Mouse (Mus musculus) forebrain, embryonic 14.5 days (tissue): ENCODE measurements around the gene Zfp949. TPM values are rescaled to one million over a fixed set of nuclear protein-coding genes. Genes with fewer than 3 reads are reported as not detected.

Source experiments
- ATAC-seq: fragments of 200-750 bp; cut with Nextera tagmentation; 2 replicates; pipeline ENCODE4 v1.8.0; 2017; ENCODE audit warnings: mild to moderate bottlenecking, moderate library complexity
- DNase-seq: peaks from one replicate; pipeline ENCODE4 v3.0.0-alpha.2; 2015; ENCODE audit warnings: low spot score
- H3K27ac ChIP-seq: fragments of 300-500 bp; sonication (generic); 2 replicates; pipeline ENCODE4 v1.5.1; 2014; ENCODE audit warnings: low read depth, mild to moderate bottlenecking, control low read depth, low read length, moderate library complexity
- H3K27me3 ChIP-seq: fragments of 300-500 bp; sonication (generic); replicated peaks from 2 replicates; pipeline ENCODE4 v1.6.1; 2014; ENCODE audit warnings: low read length, control low read depth, mixed read lengths; ENCODE audit not compliant: control insufficient read depth, insufficient read depth
- H3K36me3 ChIP-seq: fragments of 300-500 bp; sonication (generic); 2 replicates; pipeline ENCODE4 v1.6.1; 2014; ENCODE audit warnings: low read length, control low read depth; ENCODE audit not compliant: control insufficient read depth, insufficient read depth
- H3K4me1 ChIP-seq: fragments of 300-500 bp; sonication (generic); 2 replicates; pipeline ENCODE4 v1.6.1; 2014; ENCODE audit warnings: antibody characterized with exemption, low read length, control low read depth; ENCODE audit not compliant: control insufficient read depth, insufficient read depth
- H3K4me2 ChIP-seq: fragments of 300-500 bp; sonication (generic); 2 replicates; pipeline ENCODE4 v1.6.1; 2014; ENCODE audit warnings: mild to moderate bottlenecking, control low read depth, low read length
- H3K4me3 ChIP-seq: fragments of 300-500 bp; sonication (generic); 2 replicates; pipeline ENCODE4 v1.5.1; 2014; ENCODE audit warnings: low read depth, low read length, control low read depth
- H3K9ac ChIP-seq: fragments of 300-500 bp; sonication (generic); 2 replicates; pipeline ENCODE4 v1.6.1; 2014; ENCODE audit warnings: mild to moderate bottlenecking, low read length, control low read depth, moderate library complexity
- H3K9me3 ChIP-seq: fragments of 300-500 bp; sonication (generic); replicated peaks from 2 replicates; pipeline ENCODE4 v1.6.1; 2016; ENCODE audit warnings: low read length, control low read depth, mixed read lengths; ENCODE audit not compliant: control insufficient read depth
- WGBS: fragments of 180-500 bp; shearing (Covaris S2); extraction: QIAGEN DNeasy Blood & Tissue Kit; methylation state at CpG from one replicate; pipeline ENCODE4 v1.1.7; 2014; 5-methylcytosine and 5-hydroxymethylcytosine counted together
- polyA plus RNA-seq: library from polyadenylated mRNA; unstranded; fragments of >200 nt; fragmentation: Nextera tagmentation; extraction: Ambion mirVana; gene quantifications from 2 replicates; pipeline ENCODE4 v1.2.1, GENCODE M21; 2014

Zfp949 gene
- polyA plus RNA-seq, 1 experiment from 2014 or later, result 11.8 TPM

DNA sequence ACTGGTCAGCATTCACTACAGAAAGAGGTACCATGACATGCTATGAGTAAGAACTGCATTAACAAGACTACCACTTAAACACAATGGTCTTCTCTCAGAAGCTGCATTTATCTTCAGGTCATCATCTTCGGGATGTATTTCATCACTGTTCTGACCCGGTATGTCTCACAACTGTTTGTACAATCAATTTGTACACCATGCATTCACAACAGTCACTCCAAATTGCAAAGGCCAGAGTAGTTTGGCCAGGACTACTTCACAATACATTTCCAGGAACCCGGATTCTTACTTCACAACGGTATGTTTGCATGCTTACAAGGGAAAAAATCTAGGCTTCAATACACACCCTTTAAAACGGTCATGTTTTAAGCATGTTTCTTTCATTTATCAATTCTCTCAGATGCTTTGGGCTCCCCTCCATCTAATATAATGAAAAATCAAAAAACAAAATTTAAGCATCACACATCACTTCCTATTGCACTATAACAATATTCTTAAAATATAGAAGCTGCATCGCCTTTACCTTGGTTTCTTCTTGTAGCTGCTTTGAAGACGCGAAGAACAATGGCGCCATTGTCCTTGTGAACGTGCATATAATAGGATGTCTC is 25.8 kb upstream of the Zfp949 start:
- ATAC-seq, result no peak
- 0% methylated on average over 10 of the region's 10 CpGs for WGBS

GRCm38 (mm10) chr9:88522569-88523334 is 25.1 kb upstream of the Zfp949 start:
- Histone ChIP-seq H3K4me2 (peak overlapping the region; percentile 84), H3K9ac (peak overlapping the region; percentile 98), H3K4me1 (peaks cover 6% of the 10 kb centered on the region), H3K4me3 (peak overlapping the region; percentile 81), H3K36me3 (peaks cover 21% of the 10 kb centered on the region), H3K9me3 (no peaks in the 10 kb centered on the region), H3K27ac (peak overlapping the region; percentile 89), H3K27me3 (no peaks in the 10 kb centered on the region)
- ATAC-seq, result peak; percentile 89
- WGBS, result under 1% methylated on average over 69 of the region's 69 CpGs
- DNase-seq, result peak; percentile 99

More for the DNA sequence above, 25.8 kb upstream of the Zfp949 start:
- Histone ChIP-seq H3K9ac (peak overlapping the region; percentile 98), H3K4me1 (peaks cover 6% of the 10 kb centered on the region), H3K27me3 (no peaks in the 10 kb centered on the region), H3K9me3 (no peaks in the 10 kb centered on the region), H3K4me3 (peak overlapping the region; percentile 81), H3K36me3 (peaks cover 21% of the 10 kb centered on the region), H3K4me2 (peak overlapping the region; percentile 84), H3K27ac (peak overlapping the region; percentile 89)
- peak; percentile 38 for DNase-seq

DNA sequence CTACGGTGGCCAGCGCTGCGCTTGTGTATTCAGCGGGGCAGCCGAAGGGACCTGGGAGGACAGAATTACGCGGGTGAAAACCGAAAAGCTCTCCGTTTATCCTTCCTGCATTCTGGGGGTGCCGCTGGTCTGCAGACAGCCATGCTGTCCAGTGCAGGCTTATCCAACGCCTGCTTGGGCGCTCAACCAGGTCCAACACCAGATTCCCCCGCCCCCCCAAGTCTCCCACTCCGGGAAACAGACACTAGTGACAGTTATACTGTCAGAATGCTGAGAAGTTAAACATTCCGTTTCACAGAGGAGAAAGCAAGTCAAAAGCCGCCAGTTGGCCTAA is 24.5 kb upstream of the Zfp949 start:
- Histone ChIP-seq H3K9ac (peak overlapping the region; percentile 67), H3K4me2 (peak overlapping the region; percentile 78), H3K27me3 (no peaks in the 10 kb centered on the region), H3K36me3 (peaks cover 18% of the 10 kb centered on the region), H3K4me1 (peaks cover 6% of the 10 kb centered on the region), H3K9me3 (no peaks in the 10 kb centered on the region), H3K4me3 (peak overlapping the region; percentile 81), H3K27ac (peak overlapping the region; percentile 75; the same call in 1 of the 2 replicates)
- DNase-seq (no peak), ATAC-seq (no peak)
- WGBS, result under 1% methylated on average over 16 of the region's 16 CpGs

GRCm38 (mm10) chr9:88524367-88524766 is 23.5 kb upstream of the Zfp949 start:
- 93% methylated on average over 2 of the region's 2 CpGs for WGBS

GRCm38 (mm10) chr9:88524796-88525195 is 23.0 kb upstream of the Zfp949 start:
- H3K36me3 ChIP-seq, result peaks cover 16% of the 10 kb centered on the region
- no peaks in the 10 kb centered on the region for H3K27me3 ChIP-seq
- no peak overlapping the region for H3K27ac ChIP-seq
- WGBS, result 84% methylated on average over 3 of the region's 3 CpGs
- ATAC-seq (no peak), DNase-seq (no peak)
- H3K4me1 ChIP-seq, result peaks cover 6% of the 10 kb centered on the region
- no peaks in the 10 kb centered on the region for H3K9me3 ChIP-seq
- H3K9ac ChIP-seq, result no peak overlapping the region
- no peak overlapping the region for H3K4me3 ChIP-seq
- H3K4me2 ChIP-seq, result no peak overlapping the region

More at GRCm38 (mm10) chr9:88524367-88524766, 23.5 kb upstream of the Zfp949 start:
- peaks cover 6% of the 10 kb centered on the region for H3K4me1 ChIP-seq
- H3K9me3 ChIP-seq, result no peaks in the 10 kb centered on the region
- no peak overlapping the region for H3K9ac ChIP-seq
- H3K4me2 ChIP-seq, result no peak overlapping the region
- no peak overlapping the region for H3K27ac ChIP-seq
- H3K36me3 ChIP-seq, result peaks cover 18% of the 10 kb centered on the region
- no peak for ATAC-seq
- no peaks in the 10 kb centered on the region for H3K27me3 ChIP-seq
- no peak overlapping the region for H3K4me3 ChIP-seq
- no peak for DNase-seq

DNA sequence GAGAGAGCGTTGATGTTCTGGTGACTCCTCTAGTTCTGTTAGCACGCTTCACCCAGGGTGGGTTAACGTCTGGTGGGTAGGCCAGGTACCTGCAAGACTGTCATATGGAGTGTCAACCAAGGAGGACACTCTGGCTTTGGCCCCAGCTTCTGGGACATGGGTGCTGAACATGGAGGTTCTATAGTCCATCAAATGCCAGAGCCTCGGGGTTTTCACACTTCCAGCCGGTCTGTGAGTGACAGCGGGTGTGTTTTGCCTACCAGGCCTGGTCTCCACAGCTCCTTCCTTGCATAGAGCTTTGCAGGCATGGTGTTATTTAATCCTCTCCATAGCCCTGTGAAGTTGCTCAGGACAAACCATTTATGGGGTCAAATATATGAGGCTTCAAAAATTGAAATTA is 22.5 kb upstream of the Zfp949 start:
- H3K27me3 ChIP-seq, result no peaks in the 10 kb centered on the region
- peaks cover 11% of the 10 kb centered on the region for H3K36me3 ChIP-seq
- 87% methylated on average over 6 of the region's 6 CpGs for WGBS
- no peak overlapping the region for H3K9ac ChIP-seq
- ATAC-seq (no peak), DNase-seq (no peak)
- H3K4me3 ChIP-seq, result no peak overlapping the region
- H3K4me2 ChIP-seq, result no peak overlapping the region
- H3K27ac ChIP-seq, result no peak overlapping the region
- H3K4me1 ChIP-seq, result peaks cover 5% of the 10 kb centered on the region
- H3K9me3 ChIP-seq, result no peaks in the 10 kb centered on the region

DNA sequence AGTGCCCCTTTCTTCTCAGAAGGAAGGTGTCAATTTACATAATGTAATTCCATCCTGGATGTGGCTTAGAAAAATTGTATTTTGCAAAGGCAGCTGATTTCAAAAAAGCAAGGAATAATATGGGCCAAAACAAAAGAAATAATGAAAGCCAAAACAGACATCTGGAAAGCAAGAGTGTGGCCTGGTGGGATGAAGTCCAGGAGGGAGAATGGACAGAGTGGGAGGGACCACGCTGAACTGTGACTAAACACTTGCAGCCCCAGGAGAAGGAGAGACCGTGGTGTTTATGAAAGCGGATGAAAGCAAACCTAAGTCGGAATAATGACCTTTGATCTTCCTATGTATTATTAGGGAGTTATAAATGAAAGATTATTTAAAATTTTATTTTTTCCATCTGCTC is 19.9 kb upstream of the Zfp949 start:
- Histone ChIP-seq H3K36me3 (no peaks in the 10 kb centered on the region), H3K27ac (no peak overlapping the region), H3K9ac (no peak overlapping the region), H3K9me3 (no peaks in the 10 kb centered on the region), H3K4me2 (no peak overlapping the region), H3K4me3 (no peak overlapping the region), H3K4me1 (no peaks in the 10 kb centered on the region), H3K27me3 (no peaks in the 10 kb centered on the region)
- ATAC-seq (no peak), DNase-seq (no peak)
- WGBS, result 88% methylated on average over 4 of the region's 4 CpGs

GRCm38 (mm10) chr9:88528736-88529135 is 19.1 kb upstream of the Zfp949 start:
- no peak overlapping the region for H3K4me3 ChIP-seq
- ATAC-seq (no peak), DNase-seq (no peak)
- no peak overlapping the region for H3K9ac ChIP-seq
- no peak overlapping the region for H3K27ac ChIP-seq
- no peaks in the 10 kb centered on the region for H3K9me3 ChIP-seq
- WGBS, result 76% methylated on average over 5 of the region's 5 CpGs
- H3K4me1 ChIP-seq, result no peaks in the 10 kb centered on the region
- H3K36me3 ChIP-seq, result no peaks in the 10 kb centered on the region
- H3K27me3 ChIP-seq, result no peaks in the 10 kb centered on the region
- no peak overlapping the region for H3K4me2 ChIP-seq

- no peaks in the 10 kb centered on the region for H3K36me3 ChIP-seq
- ATAC-seq (no peak), DNase-seq (no peak)
- no peak overlapping the region for H3K27ac ChIP-seq
- H3K9me3 ChIP-seq, result no peaks in the 10 kb centered on the region
- no peaks in the 10 kb centered on the region for H3K27me3 ChIP-seq
- no peak overlapping the region for H3K4me3 ChIP-seq
- no peak overlapping the region for H3K9ac ChIP-seq
- H3K4me1 ChIP-seq, result no peaks in the 10 kb centered on the region
- WGBS, result 85% methylated on average over 3 of the region's 3 CpGs
- no peak overlapping the region for H3K4me2 ChIP-seq
Observed at GRCm38 (mm10) chr9:88529571-88529970, 18.2 kb upstream of the Zfp949 start.
